Mouse (Mus musculus) ES-E14 (cell line): ENCODE measurements at regions not wholly inside any gene's neighbourhood (a gene's known extent, or its start where the extent isn't known, plus 50 kb on each side); places are given as distances from the start of the nearest gene placed in this dataset.

Experiments used
- HCFC1 ChIP-seq: IDR thresholded peaks from 2 replicates; pipeline ENCODE4 v1.6.1; 2012; ENCODE audit warnings: low read length, inconsistent platforms, borderline replicate concordance; ENCODE audit not compliant: insufficient read depth
- MAFK ChIP-seq: IDR thresholded peaks from 2 replicates; pipeline ENCODE4 v1.6.1; 2014; ENCODE audit warnings: mild to moderate bottlenecking, low read depth, low read length, inconsistent platforms; ENCODE audit not compliant: insufficient read depth
- ZC3H11A ChIP-seq: IDR thresholded peaks from 2 replicates; pipeline ENCODE4 v1.6.1; 2012; ENCODE audit warnings: low read depth, mild to moderate bottlenecking, inconsistent platforms, low read length, borderline replicate concordance
- ZNF384 ChIP-seq: IDR thresholded peaks from 2 replicates; pipeline ENCODE4 v1.6.1; 2012; ENCODE audit warnings: low read depth, low read length, inconsistent platforms

- TF ChIP-seq ZNF384 (no peak), ZC3H11A (no peak), MAFK (no peak), HCFC1 (no peak)
Observed at GRCm38 (mm10) chr4:47576011-47576410, 101.6 kb downstream of the Sec61b start.
